Mouse (Mus musculus) spleen, adult 10 weeks (tissue): Measurements from ENCODE around the gene Zfp987. TPM values are rescaled to one million over a fixed set of nuclear protein-coding genes. Genes with fewer than 3 reads are reported as not detected.

Experiments used
- polyA plus RNA-seq: library from polyadenylated mRNA; stranded (reverse); fragments of 350-450 nt; fragmentation: Illumina TruSeq; extraction: RNeasy Lipid Tissue Mini Kit (QIAGEN cat#74804); gene quantifications from one replicate; pipeline ENCODE4 v1.2.3, GENCODE M21; 2015; ENCODE audit warnings: low replicate concordance; ENCODE audit not compliant: insufficient read depth

Gene Zfp987
- 3.3 TPM for polyA plus RNA-seq

GRCm38 (mm10) chr4:146096998-146097397, at the start of gene Zfp987:
Gene Zfp987, plus strand, starts transcription at chr4:146097298.

DNA sequence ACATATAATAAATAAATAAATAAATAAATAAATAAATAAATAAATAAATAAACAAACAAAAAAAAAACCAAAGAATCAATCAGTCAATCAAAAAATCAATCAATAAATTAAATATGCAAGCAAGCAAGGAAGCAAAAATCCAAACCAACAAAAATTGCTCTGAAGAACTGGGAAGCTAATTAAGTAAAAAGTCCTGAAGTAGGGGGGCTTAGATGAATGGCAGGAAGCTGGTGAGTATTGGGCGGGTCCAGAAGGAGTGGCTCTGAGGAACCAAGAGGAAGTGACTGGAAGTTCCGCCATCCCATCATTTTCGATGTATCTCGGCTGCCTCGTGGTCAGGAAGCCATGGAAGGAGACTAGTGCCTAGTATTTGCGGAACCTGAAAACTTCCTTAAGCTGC, 59.4 kb downstream of the Zfp987 start, which contains the start of gene Zfp600:
Gene Zfp600 (plus strand): TSS at position 301 of the 400 bp plus-strand sequence.

Other genes with a start within 250 kb of the Zfp987 start
- not detected for gene Zfp986, start 228.5 kb upstream of the Zfp987 start, polyA plus RNA-seq
- not detected for gene Zfp600, start 59.5 kb downstream of the Zfp987 start, polyA plus RNA-seq